Mouse (Mus musculus) CH12.LX (cell line): ENCODE results near the gene Coro6.

Experiments used
- CHD2 ChIP-seq: IDR thresholded peaks from 2 replicates; pipeline ENCODE4 v1.6.1; 2011; ENCODE audit warnings: low read length, improper control_type of control experiment
- CTCF ChIP-seq, 2 experiments: IDR thresholded peaks in 1 of 2; conservative IDR thresholded peaks in 1 of 2; 2 replicates each; pipeline ENCODE4 v1.5.1; 2011 to 2012; ENCODE audit warnings: low read depth in 2 of 2, low read length in 2 of 2, improper control_type of control experiment in 1 of 2, inconsistent platforms in 1 of 2, mild to moderate bottlenecking in 1 of 2, moderate library complexity in 1 of 2
- EP300 ChIP-seq: IDR thresholded peaks from 2 replicates; pipeline ENCODE4 v1.6.1; 2011; ENCODE audit warnings: low read length, improper control_type of control experiment
- ETS1 ChIP-seq: conservative IDR thresholded peaks from 2 replicates; pipeline ENCODE4 v1.6.1; 2012; ENCODE audit warnings: low read depth, mild to moderate bottlenecking, inconsistent platforms, low read length, improper control_type of control experiment, moderate library complexity
- KAT2A ChIP-seq: IDR thresholded peaks from 2 replicates; pipeline ENCODE4 v1.6.1; 2012; ENCODE audit warnings: low read length, improper control_type of control experiment, inconsistent platforms; ENCODE audit not compliant: insufficient replicate concordance
- MAFK ChIP-seq: IDR thresholded peaks from 2 replicates; pipeline ENCODE4 v1.6.1; 2011; ENCODE audit warnings: low read length, improper control_type of control experiment; ENCODE audit not compliant: insufficient replicate concordance
- MXI1 ChIP-seq: IDR thresholded peaks from 2 replicates; pipeline ENCODE4 v1.6.1; 2011; ENCODE audit warnings: mild to moderate bottlenecking, low read depth, low read length, improper control_type of control experiment
- NELFE ChIP-seq: IDR thresholded peaks from 2 replicates; pipeline ENCODE4 v1.6.1; 2011; ENCODE audit warnings: low read depth, low read length, improper control_type of control experiment
- POLR2A ChIP-seq: IDR thresholded peaks from 2 replicates; pipeline ENCODE4 v1.6.1; 2011; ENCODE audit warnings: low read depth, mild to moderate bottlenecking, improper control_type of control experiment, low read length
- UBTF ChIP-seq: IDR thresholded peaks from 2 replicates; pipeline ENCODE4 v1.6.1; 2012; ENCODE audit warnings: low read depth, mild to moderate bottlenecking, inconsistent platforms, low read length, improper control_type of control experiment, moderate library complexity
- USF1 ChIP-seq: IDR thresholded peaks from 2 replicates; pipeline ENCODE4 v1.6.1; 2014; ENCODE audit warnings: low read depth, mild to moderate bottlenecking, inconsistent platforms, low read length, improper control_type of control experiment
- ZMIZ1 ChIP-seq: IDR thresholded peaks from 2 replicates; pipeline ENCODE4 v1.6.1; 2012; ENCODE audit warnings: low read depth, mild to moderate bottlenecking, inconsistent platforms, low read length, improper control_type of control experiment

GRCm38 (mm10) chr11:77494782-77495181 is 32.6 kb downstream of the Coro6 start:
- TF ChIP-seq MAFK (no peak), MXI1 (no peak; the same call in 1 of the 2 replicates), POLR2A (no peak), UBTF (no peak), USF1 (no peak), CTCF (conservative IDR thresholded peaks at IDR 0.05 in 1 of 2, IDR thresholded peaks at IDR 0.05 in 1 of 2; ENCODE audit: low read depth in 2 of 2, low read length in 2 of 2) (no peak), KAT2A (no peak), CHD2 (no peak), NELFE (no peak), ETS1 (no peak), EP300 (no peak), ZMIZ1 (no peak)
